Mouse (Mus musculus) hindbrain, postnatal 0 days (tissue): ENCODE measurements at regions not wholly inside any gene's neighbourhood (a gene's known extent, or its start where the extent isn't known, plus 50 kb on each side); places are given as distances from the start of the nearest gene placed in this dataset.
"Not testable (repeated sequence)": the region's sequence is repeated elsewhere in the genome, so short reads cannot be mapped to it uniquely, and the experiment has no call there.

Source experiments
- ATAC-seq: fragments of 200-750 bp; cut with Nextera tagmentation; 2 replicates; pipeline ENCODE4 v1.8.0; 2017; ENCODE audit warnings: mild to moderate bottlenecking, moderate TSS enrichment, moderate library complexity
- DNase-seq: peaks from one replicate; pipeline ENCODE4 v3.0.0-alpha.2; 2015; ENCODE audit warnings: low spot score
- H3K27ac ChIP-seq: fragments of 300-500 bp; sonication (generic); 2 replicates; pipeline ENCODE4 v1.5.1; 2014; ENCODE audit warnings: mild to moderate bottlenecking
- H3K27me3 ChIP-seq: fragments of 300-500 bp; sonication (generic); 2 replicates; pipeline ENCODE4 v1.6.1; 2014; ENCODE audit warnings: low read length, mixed read lengths; ENCODE audit not compliant: insufficient read depth
- H3K36me3 ChIP-seq: fragments of 300-500 bp; sonication (generic); 2 replicates; pipeline ENCODE4 v1.6.1; 2014; ENCODE audit warnings: low read length, mixed read lengths; ENCODE audit not compliant: insufficient read depth
- H3K4me1 ChIP-seq: fragments of 300-500 bp; sonication (generic); 2 replicates; pipeline ENCODE4 v1.6.1; 2014; ENCODE audit warnings: antibody characterized with exemption, low read length, mixed read lengths; ENCODE audit not compliant: insufficient read depth
- H3K4me2 ChIP-seq: fragments of 300-500 bp; sonication (generic); 2 replicates; pipeline ENCODE4 v1.6.1; 2014; ENCODE audit warnings: low read depth, mild to moderate bottlenecking, low read length, moderate library complexity, mixed read lengths
- H3K4me3 ChIP-seq: fragments of 300-500 bp; sonication (generic); 2 replicates; pipeline ENCODE4 v1.5.1; 2014; ENCODE audit warnings: low read length
- H3K9ac ChIP-seq: fragments of 300-500 bp; sonication (generic); replicated peaks from 2 replicates; pipeline ENCODE4 v1.6.1; 2014; ENCODE audit warnings: mild to moderate bottlenecking, low read length, moderate library complexity, mixed read lengths
- H3K9me3 ChIP-seq: fragments of 300-500 bp; sonication (generic); 2 replicates; pipeline ENCODE4 v1.6.1; 2016; ENCODE audit warnings: low read length, mixed read lengths
- CTCF ChIP-seq: IDR thresholded peaks from 2 replicates; pipeline ENCODE4 v1.5.1; 2016; ENCODE audit warnings: antibody characterized with exemption, control low read depth, low read depth
- WGBS: fragments of 180-500 bp; shearing (Covaris S2); extraction: QIAGEN DNeasy Blood & Tissue Kit; methylation state at CpG from one replicate; pipeline ENCODE4 v1.1.7; 2014; 5-methylcytosine and 5-hydroxymethylcytosine counted together

- no peak overlapping the region for H3K4me3 ChIP-seq
- ATAC-seq, result no peak
- no peaks in the 10 kb centered on the region for H3K36me3 ChIP-seq
- H3K9me3 ChIP-seq, result no peaks in the 10 kb centered on the region
- H3K9ac ChIP-seq, result no peak overlapping the region
- TF ChIP-seq CTCF, result no peak
- whole genome bisulfite sequencing, result 28% methylated on average over 1 of the region's 1 CpGs
- H3K27me3 ChIP-seq, result no peaks in the 10 kb centered on the region
- no peak overlapping the region for H3K27ac ChIP-seq
- DNase-seq, result no peak
- no peaks in the 10 kb centered on the region for H3K4me1 ChIP-seq
- no peak overlapping the region for H3K4me2 ChIP-seq
Observed at GRCm38 (mm10) chr8:90031220-90031619, 316.9 kb downstream of the Tox3 start.

- not testable (repeated sequence) for H3K36me3 ChIP-seq, H3K27me3 ChIP-seq, H3K4me3 ChIP-seq, H3K4me1 ChIP-seq, H3K27ac ChIP-seq, H3K9me3 ChIP-seq, DNase-seq, H3K4me2 ChIP-seq, ATAC-seq, H3K9ac ChIP-seq
- WGBS, result 78% methylated on average over 1 of the region's 1 CpGs
Observed at GRCm38 (mm10) chr8:90017958-90018357, 330.2 kb downstream of the Tox3 start.

GRCm38 (mm10) chr8:90013755-90014154, 334.4 kb downstream of the Tox3 start:
- no peak for DNase-seq
- H3K36me3 ChIP-seq, result no peaks in the 10 kb centered on the region
- H3K4me1 ChIP-seq, result no peaks in the 10 kb centered on the region
- no peak overlapping the region for H3K4me3 ChIP-seq
- H3K9ac ChIP-seq, result no peak overlapping the region
- no peaks in the 10 kb centered on the region for H3K9me3 ChIP-seq
- WGBS, result 80% methylated on average over 2 of the region's 2 CpGs
- H3K27me3 ChIP-seq, result no peaks in the 10 kb centered on the region
- no peak for TF ChIP-seq CTCF
- H3K4me2 ChIP-seq, result no peak overlapping the region
- no peak overlapping the region for H3K27ac ChIP-seq
- no peak for ATAC-seq

GRCm38 (mm10) chr8:90011682-90012409, 336.3 kb downstream of the Tox3 start:
- no peaks in the 10 kb centered on the region for H3K27me3 ChIP-seq
- DNase-seq (no peak), ATAC-seq (no peak)
- no peak overlapping the region for H3K9ac ChIP-seq
- H3K27ac ChIP-seq, result no peak overlapping the region
- no peaks in the 10 kb centered on the region for H3K4me1 ChIP-seq
- 74% methylated on average over 6 of the region's 6 CpGs for WGBS
- H3K9me3 ChIP-seq, result no peaks in the 10 kb centered on the region
- H3K4me2 ChIP-seq, result no peak overlapping the region
- H3K36me3 ChIP-seq, result no peaks in the 10 kb centered on the region
- no peak overlapping the region for H3K4me3 ChIP-seq
- no peak for TF ChIP-seq CTCF

GRCm38 (mm10) chr8:90009431-90009830, 338.7 kb downstream of the Tox3 start:
- Histone ChIP-seq H3K4me3 (no peak overlapping the region), H3K27me3 (no peaks in the 10 kb centered on the region), H3K4me1 (no peaks in the 10 kb centered on the region), H3K27ac (no peak overlapping the region), H3K9ac (no peak overlapping the region), H3K9me3 (no peaks in the 10 kb centered on the region), H3K4me2 (no peak overlapping the region), H3K36me3 (no peaks in the 10 kb centered on the region)
- no peak for DNase-seq
- no peak for ATAC-seq
- WGBS, result 58% methylated on average over 1 of the region's 1 CpGs
- no peak for TF ChIP-seq CTCF

- no peak overlapping the region for H3K4me3 ChIP-seq
- H3K9ac ChIP-seq, result no peak overlapping the region
- no peak overlapping the region for H3K4me2 ChIP-seq
- no peak overlapping the region for H3K27ac ChIP-seq
- DNase-seq, result peak; percentile 94
- ATAC-seq, result no peak
- H3K4me1 ChIP-seq, result no peaks in the 10 kb centered on the region
- WGBS, result 33% methylated on average over 15 of the region's 15 CpGs
- peak; percentile 95 for TF ChIP-seq CTCF
- H3K36me3 ChIP-seq, result no peaks in the 10 kb centered on the region
- H3K27me3 ChIP-seq, result no peaks in the 10 kb centered on the region
- H3K9me3 ChIP-seq, result no peaks in the 10 kb centered on the region
Observed at GRCm38 (mm10) chr8:90000899-90001640, 347.1 kb downstream of the Tox3 start.

GRCm38 (mm10) chr8:89993743-89994142, 354.4 kb downstream of the Tox3 start:
- no peaks in the 10 kb centered on the region for H3K4me1 ChIP-seq
- no peaks in the 10 kb centered on the region for H3K27me3 ChIP-seq
- DNase-seq (no peak), ATAC-seq (no peak)
- TF ChIP-seq CTCF, result no peak
- H3K27ac ChIP-seq, result no peak overlapping the region
- H3K9me3 ChIP-seq, result no peaks in the 10 kb centered on the region
- H3K36me3 ChIP-seq, result no peaks in the 10 kb centered on the region
- no peak overlapping the region for H3K9ac ChIP-seq
- H3K4me2 ChIP-seq, result no peak overlapping the region
- H3K4me3 ChIP-seq, result no peak overlapping the region
- WGBS, result 76% methylated on average over 4 of the region's 4 CpGs
